Mouse (Mus musculus) brain, embryonic 18.5 days (tissue): ENCODE results near the gene Moxd1.
A peak's percentile ranks its signal among the peaks of the same experiment; 100 is the strongest.

Experiments used
- DNase-seq: peaks from one replicate; pipeline ENCODE4 v3.0.0-alpha.2; 2012; ENCODE audit warnings: low read depth, low spot score

Moxd1 gene

DNA sequence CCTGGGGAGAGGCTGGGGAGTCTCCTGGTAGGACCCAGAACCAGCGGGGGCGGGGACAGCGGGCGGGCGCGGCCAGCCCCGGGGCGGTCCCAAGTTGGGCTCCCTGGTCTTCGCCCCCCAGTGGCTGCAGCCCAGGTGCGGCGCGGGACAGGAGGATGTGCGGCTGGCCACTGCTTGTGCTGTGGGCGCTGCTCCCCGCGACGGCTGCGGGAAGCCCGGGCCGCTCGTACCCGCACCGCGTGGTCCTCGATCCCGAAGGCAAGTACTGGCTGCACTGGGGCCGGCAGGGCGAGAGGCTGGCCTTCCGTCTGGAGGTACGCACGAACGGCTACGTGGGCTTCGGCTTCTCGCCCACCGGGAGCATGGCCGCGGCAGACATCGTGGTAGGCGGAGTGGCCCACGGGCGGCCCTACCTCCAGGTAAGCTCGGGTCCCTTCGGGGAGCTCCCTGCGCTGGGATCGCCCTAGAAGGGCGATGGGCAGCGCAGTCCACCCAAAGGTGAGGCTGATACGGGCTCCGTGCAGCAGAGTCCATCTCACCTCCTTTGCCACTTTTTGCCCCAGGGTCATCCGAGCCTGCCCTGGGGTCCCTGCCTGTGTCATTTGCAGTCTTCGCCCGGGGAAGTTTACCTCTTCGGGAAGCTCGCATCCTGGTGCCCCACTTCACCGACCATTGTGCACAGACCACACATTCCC lies at the start of gene Moxd1:
Gene Moxd1 (plus strand): TSS at position 69 of the 695 bp plus-strand sequence.
- no peak for DNase-seq

DNA sequence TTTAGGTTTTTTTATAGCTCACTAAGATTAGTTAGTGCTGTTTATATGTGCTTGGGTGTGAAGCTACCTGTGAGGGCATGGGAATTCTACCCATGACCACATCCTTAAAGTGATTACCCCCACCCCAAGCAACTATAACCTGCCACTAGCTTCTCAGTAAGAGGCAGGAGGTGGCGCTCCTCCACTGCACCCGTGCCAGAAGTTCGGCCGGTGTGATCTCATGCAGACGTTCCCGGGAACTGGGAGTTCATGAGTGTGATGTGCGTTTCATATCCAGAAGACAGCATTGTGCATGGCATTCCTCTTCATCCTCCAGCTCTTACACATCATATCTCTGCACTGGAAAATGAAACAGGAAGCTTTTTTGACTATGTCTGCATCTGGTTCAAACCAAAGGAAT lies 32.9 kb upstream of the Moxd1 start:
- no peak for DNase-seq

DNA sequence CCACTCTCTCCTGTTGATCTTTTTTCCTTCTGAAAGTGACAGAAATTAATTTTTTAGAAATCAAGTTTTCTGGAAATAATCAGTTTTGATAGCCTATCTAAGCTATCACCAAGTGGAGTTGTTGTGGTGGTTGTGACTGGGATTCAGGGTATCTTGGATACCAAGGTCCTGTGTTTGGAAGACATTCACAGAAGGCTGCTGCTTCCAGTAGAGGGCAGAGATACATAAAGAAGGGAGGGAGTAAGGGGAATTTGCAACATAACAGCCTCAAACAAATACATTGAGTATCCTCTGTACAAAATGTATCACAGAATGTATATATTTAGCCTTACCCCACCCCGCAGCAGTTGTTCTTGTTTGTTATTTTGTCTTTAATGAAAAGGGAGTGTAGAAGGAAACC lies 31.3 kb upstream of the Moxd1 start:
- peak; percentile 14 for DNase-seq

DNA sequence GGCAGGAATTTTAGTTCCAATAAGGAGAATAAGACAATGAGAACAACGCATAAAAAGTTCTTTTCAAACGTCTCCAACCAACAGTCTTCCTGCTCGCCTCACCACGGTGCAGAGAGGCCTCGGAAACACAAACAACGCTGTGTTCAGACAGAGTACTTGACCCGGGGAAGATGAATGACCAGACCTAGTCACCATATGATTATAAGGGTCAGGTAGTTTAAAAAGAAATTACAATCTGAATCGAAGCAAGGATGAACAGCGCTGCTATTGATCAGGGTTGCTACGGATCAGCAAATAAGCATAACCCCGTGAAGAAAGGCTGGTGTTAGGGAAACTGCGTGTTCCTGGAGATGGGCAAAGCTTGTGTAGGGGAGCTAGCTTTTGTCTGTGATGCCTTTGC lies 24.0 kb upstream of the Moxd1 start:
- DNase-seq = no peak

- no peak for DNase-seq
Measured at GRCm38 (mm10) chr10:24200099-24200498, 23.2 kb upstream of the Moxd1 start.

- DNase-seq = no peak
Measured at GRCm38 (mm10) chr10:24210075-24210474, 13.2 kb upstream of the Moxd1 start.

DNA sequence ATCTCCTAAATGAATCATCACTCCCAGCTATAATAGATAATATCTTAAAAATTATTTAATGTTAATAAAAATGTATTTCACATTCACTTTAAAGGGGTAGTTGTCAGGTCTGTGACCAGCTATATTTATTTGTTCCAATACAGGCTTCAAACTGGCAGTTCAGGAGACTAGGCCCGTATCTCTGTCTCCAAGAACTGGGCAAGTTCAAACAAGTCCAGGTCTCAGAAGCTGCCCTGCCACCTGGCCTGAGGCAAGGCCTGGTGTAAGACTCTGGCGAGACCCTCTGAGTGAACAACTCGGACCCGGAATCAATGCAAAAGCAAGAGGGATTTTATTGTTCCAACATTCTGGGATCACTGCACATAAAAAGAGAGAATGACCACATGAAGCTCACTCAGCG lies 10.0 kb upstream of the Moxd1 start:
- DNase-seq = no peak

GRCm38 (mm10) chr10:24217558-24218268 lies 5.6 kb upstream of the Moxd1 start:
- no peak for DNase-seq

- no peak for DNase-seq
Measured at GRCm38 (mm10) chr10:24220931-24221330, 2.4 kb upstream of the Moxd1 start.

DNA sequence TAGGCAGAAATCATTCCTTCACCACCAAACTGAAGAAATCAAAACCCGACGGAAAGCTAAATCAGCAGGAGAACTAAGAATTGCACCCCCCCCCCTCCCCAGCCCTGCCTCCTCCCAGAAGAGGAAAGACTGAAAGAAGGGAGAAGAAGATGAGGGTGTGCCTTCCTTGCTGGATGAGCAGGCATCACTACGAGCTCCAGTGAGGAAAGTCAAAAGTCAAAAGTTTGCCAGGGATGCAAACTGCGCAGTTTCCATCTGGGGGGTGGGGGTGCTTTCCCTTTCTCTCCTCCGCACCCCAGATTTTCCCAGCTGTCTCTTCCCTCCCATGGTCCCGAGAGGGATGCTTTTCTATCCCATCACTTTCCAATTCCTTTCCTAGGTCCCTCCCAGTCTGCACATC lies 406 bp upstream of the Moxd1 start:
- DNase-seq = no peak

GRCm38 (mm10) chr10:24224591-24224990 lies 1.3 kb downstream of the Moxd1 start:
- no peak for DNase-seq

DNA sequence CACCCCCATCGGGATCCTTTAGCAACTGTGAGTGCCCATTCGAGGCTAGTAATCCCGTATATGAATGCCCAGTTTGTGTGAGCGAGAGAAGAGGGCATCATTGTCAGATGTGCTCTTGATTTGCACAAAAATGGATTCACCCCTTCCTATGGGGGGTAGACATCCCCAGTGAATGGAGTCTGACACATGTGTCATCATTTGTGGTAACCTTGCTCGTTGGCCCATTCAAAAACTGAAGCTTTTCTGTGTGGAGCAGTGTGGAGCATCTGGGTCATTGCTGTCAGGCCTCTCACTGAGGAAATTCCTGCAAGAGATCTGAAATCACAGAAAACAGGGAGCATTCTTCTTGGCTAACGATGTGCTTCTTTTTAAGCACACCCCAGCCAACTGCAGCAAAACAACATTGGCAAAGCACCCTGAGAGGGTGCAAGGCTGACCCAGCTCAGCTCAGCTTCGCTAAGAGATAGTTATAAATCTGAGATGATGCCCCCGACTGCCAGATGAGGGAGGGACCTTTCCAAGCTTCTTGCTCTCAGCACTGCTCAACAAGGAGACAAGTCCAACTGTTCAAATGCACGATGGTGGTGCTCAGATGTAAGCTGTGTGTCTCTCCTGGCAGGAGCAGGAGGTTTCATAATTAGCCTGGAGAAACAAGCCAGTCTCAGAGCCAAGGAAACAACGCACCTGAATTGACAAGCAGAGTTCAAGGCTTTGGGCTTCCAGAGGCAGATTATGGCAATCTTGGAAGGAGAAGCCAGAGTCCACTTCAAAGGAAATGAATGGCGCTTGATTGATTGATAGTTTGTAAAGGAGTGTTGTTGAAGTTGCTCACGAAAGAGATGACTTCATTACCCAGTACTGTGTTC lies 5.2 kb downstream of the Moxd1 start:
- no peak for DNase-seq

DNA sequence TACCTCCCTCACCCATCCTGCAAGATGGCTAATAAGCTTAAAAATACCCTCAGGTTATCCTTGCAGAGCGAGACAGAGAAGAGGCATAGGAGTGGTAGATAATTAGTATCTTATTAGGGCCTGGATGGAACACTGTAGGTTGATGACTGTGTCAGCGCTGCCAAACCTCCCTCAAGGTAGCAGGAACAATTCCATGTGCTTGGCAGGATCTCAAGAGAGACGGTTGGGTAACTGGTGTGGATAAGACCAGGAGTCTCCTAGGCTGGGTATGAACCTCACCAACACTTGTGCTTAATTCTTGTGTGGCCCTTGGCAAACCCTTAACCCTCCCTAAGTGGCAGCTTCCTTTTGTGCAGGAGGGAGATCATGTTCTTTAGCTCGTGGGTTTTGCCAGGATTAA lies 9.0 kb downstream of the Moxd1 start:
- no peak for DNase-seq

GRCm38 (mm10) chr10:24235426-24236283 lies 12.3 kb downstream of the Moxd1 start:
- DNase-seq = no peak

DNA sequence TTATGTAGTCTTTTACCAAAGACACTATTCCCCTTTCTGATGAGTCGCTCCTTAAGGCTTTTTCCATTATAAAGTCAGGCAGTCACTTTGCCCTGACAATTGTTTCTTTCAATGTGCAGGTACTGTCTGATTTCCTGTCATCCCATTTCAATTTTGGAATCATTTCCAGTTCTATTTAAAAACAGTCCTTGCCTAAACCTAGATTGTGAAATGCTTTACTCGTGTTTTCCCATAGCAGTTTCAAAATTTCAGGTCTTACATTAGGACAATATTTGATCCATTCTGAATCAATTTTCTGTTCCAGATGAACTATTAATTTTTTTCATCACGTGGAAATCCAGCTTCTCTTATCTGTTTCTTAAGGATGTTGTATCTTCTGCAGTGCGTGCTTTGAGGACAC lies 23.5 kb downstream of the Moxd1 start:
- no peak for DNase-seq

- DNase-seq = no peak
Measured at GRCm38 (mm10) chr10:24248116-24248515, 24.8 kb downstream of the Moxd1 start.

- no peak for DNase-seq
Measured at GRCm38 (mm10) chr10:24251631-24252030, 28.3 kb downstream of the Moxd1 start.

- DNase-seq = no peak
Measured at GRCm38 (mm10) chr10:24258150-24258549, 34.8 kb downstream of the Moxd1 start.

DNA sequence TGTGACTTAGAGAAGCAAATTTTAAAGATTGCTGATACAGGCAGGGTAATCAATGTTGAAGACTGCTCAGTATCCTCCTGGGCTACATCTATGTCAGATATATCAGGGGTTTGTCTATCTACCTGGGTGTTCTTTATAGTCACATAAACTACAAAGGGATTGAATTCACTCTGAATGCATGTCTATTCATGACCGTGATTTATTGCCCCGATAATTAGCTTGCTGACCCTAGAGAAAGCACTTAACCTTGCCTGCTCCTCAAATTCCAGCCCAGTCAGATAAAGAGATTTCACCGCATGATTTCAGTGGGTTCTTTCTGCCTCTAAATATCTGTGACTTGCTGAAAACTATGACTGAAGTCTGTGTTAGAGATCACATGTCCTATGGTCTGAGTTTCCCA lies 35.6 kb downstream of the Moxd1 start:
- DNase-seq = no peak

DNA sequence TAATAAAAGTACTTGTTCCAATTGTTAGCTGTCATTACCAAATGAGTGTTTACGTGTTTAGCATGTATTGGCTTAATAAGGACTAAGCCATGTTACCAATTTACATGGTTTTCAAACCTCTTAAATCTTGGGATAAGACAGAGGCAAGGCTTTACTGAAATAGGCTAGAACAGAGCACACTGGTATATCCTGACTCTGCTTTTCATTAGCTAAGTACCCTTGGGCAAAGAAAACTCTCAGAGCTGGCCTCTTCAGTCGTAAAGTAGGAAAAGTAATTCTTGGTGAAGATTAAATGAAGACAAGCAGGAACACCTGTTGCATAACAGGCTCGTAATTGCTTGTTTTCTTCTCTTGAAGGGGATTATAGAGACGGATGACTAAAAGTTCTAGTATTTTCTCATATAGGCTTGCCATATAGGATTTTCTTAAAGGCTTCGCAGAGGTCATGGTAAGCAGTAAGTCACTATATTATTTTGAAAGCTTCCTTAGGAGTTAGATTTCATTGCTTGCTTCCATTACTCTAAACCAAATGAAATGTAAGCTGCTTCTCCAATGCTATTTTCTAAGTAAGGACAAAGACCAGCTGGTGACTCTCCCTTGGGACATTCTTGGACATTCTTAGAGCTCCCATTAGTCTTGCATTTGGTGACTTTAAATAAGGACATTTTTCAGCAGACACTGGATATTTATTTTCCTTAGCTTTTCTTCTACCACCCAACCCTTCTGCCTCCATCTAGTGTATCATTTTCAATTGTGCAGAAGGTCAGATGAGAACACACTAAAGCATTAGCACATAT lies 36.7 kb downstream of the Moxd1 start:
- no peak for DNase-seq

GRCm38 (mm10) chr10:24267520-24267919 lies 44.2 kb downstream of the Moxd1 start:
- no peak for DNase-seq
